Mouse (Mus musculus) bone marrow, adult 2 months (tissue): Measurements from ENCODE around the gene Chst11.

Source experiments
- CTCF ChIP-seq: fragments of 200-500 bp; IDR thresholded peaks from 2 replicates; pipeline ENCODE4 v1.5.1; 2011; ENCODE audit warnings: low read length, control low read depth; ENCODE audit not compliant: control insufficient read depth, insufficient read depth
- POLR2A ChIP-seq: fragments of 200-500 bp; IDR thresholded peaks from 2 replicates; pipeline ENCODE4 v1.6.1; 2011; ENCODE audit warnings: low read depth, mild to moderate bottlenecking, control low read depth, low read length, borderline replicate concordance; ENCODE audit not compliant: control insufficient read depth

- TF ChIP-seq CTCF (no peak), POLR2A (no peak)
These were observed 223.1 kb downstream of the Chst11 start for GRCm38 (mm10) chr10:83208436-83208835.
